ENCODE assay signal across 10 mouse cellular contexts in the genomic region with DNA sequence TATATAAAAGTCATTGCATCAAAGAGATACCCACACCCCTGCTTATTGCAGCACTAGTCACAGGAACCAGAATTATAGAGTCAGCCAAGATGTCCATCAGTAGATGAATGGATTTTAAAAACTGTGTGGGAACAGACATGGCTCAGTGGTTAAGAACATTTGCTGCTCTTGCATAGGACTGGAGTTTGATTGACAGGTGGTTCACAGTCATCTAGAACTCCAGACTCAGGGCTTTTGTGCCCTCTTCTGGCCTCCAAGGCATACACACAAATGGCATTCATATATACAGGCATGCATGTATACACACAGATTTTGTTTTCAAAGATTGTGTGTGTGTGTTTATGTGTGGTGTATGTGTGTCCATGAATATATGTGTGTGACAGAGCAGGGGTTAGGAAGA. TPM values are rescaled to one million over a fixed set of nuclear protein-coding genes. Genes with fewer than 3 reads are reported as not detected.
DNase-seq lines count a peak whose midpoint lies in the region; ATAC-seq and TF ChIP-seq lines count a peak whose summit lies in the region.
"Had no signal": no experiment of that assay in that cellular context is flagged by ENCODE, and none has a peak within 500 bp of the region (broad histone marks: within the 10 kb centered on the region; RNA-seq: fewer than 3 reads in every experiment).

No protein-coding gene starts in this region.

- no peak for TF ChIP-seq EP300 in heart, postnatal 0 days (IDR thresholded peaks at IDR 0.05; ENCODE audit: low read depth)
- TF ChIP-seq EP300 in liver, postnatal 0 days (IDR thresholded peaks at IDR 0.05; ENCODE audit: low read depth) = no peak

- DNase-seq in heart, postnatal 0 days (ENCODE audit: low spot score) = no peak
- no peak for DNase-seq in heart, postnatal 10 days
- peak; percentile 58 for DNase-seq in CD4-positive helper T cell, adult 2 months (ENCODE audit: low read depth, low spot score)
- DNase-seq in liver, postnatal 0 days = no peak
- no peak for DNase-seq in adrenal gland, adult 18-20 months (ENCODE audit: low spot score in 2 of 2)
- DNase-seq in limb, embryonic 10.5 days (ENCODE audit: low spot score) = no peak
- DNase-seq in left cerebral cortex, adult 9 months (ENCODE audit: low spot score in 2 of 2) = no peak

- H3K9me3 ChIP-seq in heart, postnatal 0 days (replicated peaks; ENCODE audit: control insufficient read depth, low read length) = no peaks in the 10 kb centered on the region
- H3K9me3 ChIP-seq in forebrain, embryonic 16.5 days (ENCODE audit: control insufficient read depth, low read length) = no peaks in the 10 kb centered on the region
- H3K9me3 ChIP-seq in liver, postnatal 0 days (ENCODE audit: low read length) = no peaks in the 10 kb centered on the region
- H3K9me3 ChIP-seq in limb, embryonic 10.5 days (replicated peaks) = no peaks in the 10 kb centered on the region

- H3K4me2 ChIP-seq in heart, postnatal 0 days (ENCODE audit: low read depth, low read length) = no peak overlapping the region
- no peak overlapping the region for H3K4me2 ChIP-seq in forebrain, embryonic 16.5 days (ENCODE audit: low read length)
- H3K4me2 ChIP-seq in liver, postnatal 0 days (ENCODE audit: low read depth, low read length) = no peak overlapping the region

- no peak overlapping the region for H3K27ac ChIP-seq in heart, postnatal 0 days (ENCODE audit: low read depth)
- no peak overlapping the region for H3K27ac ChIP-seq in forebrain, embryonic 16.5 days (ENCODE audit: low read length)
- no peak overlapping the region for H3K27ac ChIP-seq in liver, postnatal 0 days (ENCODE audit: low read depth)
- no peak overlapping the region for H3K27ac ChIP-seq in limb, embryonic 10.5 days
- H3K27ac ChIP-seq: macrophage had no signal

- no peaks in the 10 kb centered on the region for H3K27me3 ChIP-seq in heart, postnatal 0 days (ENCODE audit: control insufficient read depth, insufficient read depth, low read length)
- no peaks in the 10 kb centered on the region for H3K27me3 ChIP-seq in forebrain, embryonic 16.5 days (replicated peaks; ENCODE audit: control insufficient read depth, insufficient read depth, low read length)
- H3K27me3 ChIP-seq in liver, postnatal 0 days (ENCODE audit: insufficient read depth, low read length) = no peaks in the 10 kb centered on the region
- H3K27me3 ChIP-seq in limb, embryonic 10.5 days (ENCODE audit: low read depth, poor library complexity, severe bottlenecking) = no peaks in the 10 kb centered on the region

- H3K4me3 ChIP-seq in heart, postnatal 0 days (ENCODE audit: low read depth, low read length) = no peak overlapping the region
- no peak overlapping the region for H3K4me3 ChIP-seq in forebrain, embryonic 16.5 days (replicated peaks; ENCODE audit: low read length)
- no peak overlapping the region for H3K4me3 ChIP-seq in liver, postnatal 0 days (ENCODE audit: low read depth, low read length)
- no peak overlapping the region for H3K4me3 ChIP-seq in limb, embryonic 10.5 days
- H3K4me3 ChIP-seq: erythroblast, embryonic 14.5 days had no signal

- peaks cover 31% of the 10 kb centered on the region for H3K4me1 ChIP-seq in heart, postnatal 0 days (ENCODE audit: control insufficient read depth, insufficient read depth)
- peaks cover 22% of the 10 kb centered on the region for H3K4me1 ChIP-seq in forebrain, embryonic 16.5 days (replicated peaks; ENCODE audit: control insufficient read depth, insufficient read depth, low read length)
- peaks cover 10% of the 10 kb centered on the region for H3K4me1 ChIP-seq in liver, postnatal 0 days (ENCODE audit: insufficient read depth)
- no peaks in the 10 kb centered on the region for H3K4me1 ChIP-seq in limb, embryonic 10.5 days

- H3K9ac ChIP-seq in heart, postnatal 0 days (replicated peaks; ENCODE audit: low read depth, low read length) = no peak overlapping the region
- H3K9ac ChIP-seq in forebrain, embryonic 16.5 days (replicated peaks; ENCODE audit: low read depth, low read length) = no peak overlapping the region
- no peak overlapping the region for H3K9ac ChIP-seq in liver, postnatal 0 days (replicated peaks)

- TF ChIP-seq CTCF in heart, postnatal 0 days (IDR thresholded peaks at IDR 0.05; ENCODE audit: low read depth) = peak; percentile 49
- peak; percentile 61 for TF ChIP-seq CTCF in liver, postnatal 0 days (IDR thresholded peaks at IDR 0.05; ENCODE audit: low read depth)

- no peaks in the 10 kb centered on the region for H3K36me3 ChIP-seq in heart, postnatal 0 days (replicated peaks; ENCODE audit: control insufficient read depth, insufficient read depth, low read length)
- no peaks in the 10 kb centered on the region for H3K36me3 ChIP-seq in forebrain, embryonic 16.5 days (ENCODE audit: control insufficient read depth, insufficient read depth)
- H3K36me3 ChIP-seq in liver, postnatal 0 days (replicated peaks; ENCODE audit: insufficient read depth, low read length) = no peaks in the 10 kb centered on the region
- no peaks in the 10 kb centered on the region for H3K36me3 ChIP-seq in limb, embryonic 10.5 days

- ATAC-seq in heart, postnatal 0 days (ENCODE audit: insufficient read depth, low read depth) = no peak
- peak; percentile 68 for ATAC-seq in forebrain, embryonic 16.5 days
- ATAC-seq in liver, postnatal 0 days = peak; percentile 62; the same call in 1 of the 2 replicates

- intact Hi-C loops in heart, postnatal 10 days (cut with DNase I) = no loop called here

RNA-seq across cellular contexts. Expression of a gene that starts 14.0 kb away (rescaled TPM):
- total RNA-seq in heart, postnatal 0 days (2014; rRNA removed; ENCODE audit: low replicate concordance) = 79.9 and 113 TPM in 2 replicates
- 203 and 217 TPM in 2 replicates for polyA plus RNA-seq in heart, postnatal 0 days (2015; fragmentation: Nextera tagmentation; extraction: Ambion mirVana)
- 100 to 1,000 TPM; 194 to 206 TPM for total RNA-seq in heart, postnatal 10 days (2021)
- polyA plus RNA-seq in forebrain, embryonic 16.5 days (2015; fragmentation: Nextera tagmentation; extraction: Ambion mirVana) = 159 and 177 TPM in 2 replicates
- 95.7 and 103 TPM in 2 replicates for polyA plus RNA-seq in liver, postnatal 0 days (2015; fragmentation: Nextera tagmentation; extraction: Ambion mirVana)
- 100 to 1,000 TPM; 189 to 196 TPM for total RNA-seq in adrenal gland, adult 18-20 months (2021)
- 196 and 210 TPM in 2 replicates for polyA plus RNA-seq in limb, embryonic 10.5 days (2016; fragmentation: Nextera tagmentation; extraction: Ambion mirVana)
